ENCODE assay signal across 14 mouse cellular contexts in the genomic region with DNA sequence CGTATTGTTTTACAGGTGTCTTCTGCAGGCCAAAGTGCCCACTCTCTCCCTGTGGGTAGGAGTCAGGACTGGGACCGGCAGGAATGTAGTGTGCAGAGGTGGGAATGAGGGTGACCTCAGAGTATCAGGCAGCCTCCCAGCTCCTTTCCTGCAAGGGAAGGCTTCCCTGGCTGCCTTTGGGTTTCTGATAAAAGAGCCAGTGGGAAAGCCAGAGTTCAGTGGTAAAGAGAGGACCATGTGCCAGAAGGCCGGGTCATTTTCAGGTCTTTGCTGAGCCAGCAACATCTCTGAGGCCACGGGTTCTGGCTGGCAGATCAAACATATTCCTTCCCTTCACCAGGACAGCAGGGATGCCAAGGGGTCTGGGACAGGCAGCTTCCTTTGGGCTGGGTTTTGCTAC. TPM values are rescaled to one million over a fixed set of nuclear protein-coding genes. Genes with fewer than 3 reads are reported as not detected.
DNase-seq lines count a peak whose midpoint lies in the region; ATAC-seq and TF ChIP-seq lines count a peak whose summit lies in the region.
"Had no signal": no experiment of that assay in that cellular context is flagged by ENCODE, and none has a peak within 500 bp of the region (broad histone marks: within the 10 kb centered on the region; RNA-seq: fewer than 3 reads in every experiment).

No protein-coding gene starts in this region.

- H3K36me3 ChIP-seq in intestine, embryonic 16.5 days (ENCODE audit: control insufficient read depth, insufficient read depth, low read length): no peaks in the 10 kb centered on the region
- H3K36me3 ChIP-seq in intestine, embryonic 15.5 days: no peaks in the 10 kb centered on the region
- no peaks in the 10 kb centered on the region for H3K36me3 ChIP-seq in lung, postnatal 0 days (ENCODE audit: insufficient read depth, low read length)
- H3K36me3 ChIP-seq: embryonic facial prominence, embryonic 13.5 days; limb, embryonic 13.5 days had no signal

- H3K4me1 ChIP-seq in intestine, embryonic 16.5 days (ENCODE audit: control insufficient read depth, insufficient read depth, low read length): peaks cover 30% of the 10 kb centered on the region
- peaks cover 19% of the 10 kb centered on the region for H3K4me1 ChIP-seq in intestine, embryonic 15.5 days (replicated peaks)
- peaks cover 52% of the 10 kb centered on the region; the same call in 1 of the 2 replicates for H3K4me1 ChIP-seq in lung, postnatal 0 days (ENCODE audit: insufficient read depth, low read depth, low read length)

- H3K9me3 ChIP-seq in intestine, embryonic 16.5 days (ENCODE audit: control insufficient read depth, low read length): no peaks in the 10 kb centered on the region
- H3K9me3 ChIP-seq in intestine, embryonic 15.5 days: no peaks in the 10 kb centered on the region
- H3K9me3 ChIP-seq in lung, postnatal 0 days (ENCODE audit: low read length): no peaks in the 10 kb centered on the region
- H3K9me3 ChIP-seq: embryonic facial prominence, embryonic 13.5 days; forebrain, embryonic 13.5 days; limb, embryonic 13.5 days had no signal

- ATAC-seq in intestine, embryonic 16.5 days: no peak
- no peak for ATAC-seq in intestine, embryonic 15.5 days
- ATAC-seq in lung, postnatal 0 days: no peak
- ATAC-seq: forebrain, embryonic 13.5 days had no signal

- H3K27me3 ChIP-seq in intestine, embryonic 16.5 days (replicated peaks; ENCODE audit: control insufficient read depth, insufficient read depth, low read length): no peaks in the 10 kb centered on the region
- no peaks in the 10 kb centered on the region for H3K27me3 ChIP-seq in intestine, embryonic 15.5 days (replicated peaks)
- no peaks in the 10 kb centered on the region for H3K27me3 ChIP-seq in lung, postnatal 0 days (replicated peaks; ENCODE audit: insufficient read depth, low read length)
- H3K27me3 ChIP-seq: embryonic facial prominence, embryonic 13.5 days; forebrain, embryonic 13.5 days had no signal

- no peak overlapping the region for H3K4me3 ChIP-seq in intestine, embryonic 16.5 days (ENCODE audit: low read length)
- H3K4me3 ChIP-seq in intestine, embryonic 15.5 days (replicated peaks): no peak overlapping the region
- H3K4me3 ChIP-seq in lung, postnatal 0 days (ENCODE audit: low read depth, low read length): no peak overlapping the region
- H3K4me3 ChIP-seq: embryonic facial prominence, embryonic 13.5 days; forebrain, embryonic 13.5 days; left cerebral cortex, adult 2 months; limb, embryonic 13.5 days had no signal

- H3K27ac ChIP-seq in intestine, embryonic 16.5 days (ENCODE audit: low read length): peak overlapping the region; percentile 38; the same call in 1 of the 2 replicates
- H3K27ac ChIP-seq in intestine, embryonic 15.5 days: no peak overlapping the region
- 0 out of 2 replicates have a peak overlapping the region, but pooled peaks have one; percentile 5 for H3K27ac ChIP-seq in lung, postnatal 0 days (ENCODE audit: low read length)
- H3K27ac ChIP-seq: embryonic facial prominence, embryonic 13.5 days; forebrain, embryonic 13.5 days; hindbrain, embryonic 14.5 days; left cerebral cortex, adult 2 months; limb, embryonic 13.5 days had no signal

- no peak overlapping the region for H3K9ac ChIP-seq in intestine, embryonic 16.5 days (ENCODE audit: low read depth, low read length)
- H3K9ac ChIP-seq in intestine, embryonic 15.5 days: no peak overlapping the region
- H3K9ac ChIP-seq in lung, postnatal 0 days (replicated peaks; ENCODE audit: low read depth): no peak overlapping the region
- H3K9ac ChIP-seq: embryonic facial prominence, embryonic 13.5 days; forebrain, embryonic 13.5 days; hindbrain, embryonic 14.5 days; limb, embryonic 13.5 days had no signal

- TF ChIP-seq EP300 in lung, postnatal 0 days (IDR thresholded peaks at IDR 0.05): no peak

- WGBS in intestine, embryonic 16.5 days: 66% methylated on average over 4 of the region's 4 CpGs
- WGBS in intestine, embryonic 15.5 days: 60% methylated on average over 4 of the region's 4 CpGs
- WGBS in lung, postnatal 0 days: 36% methylated on average over 4 of the region's 4 CpGs

- intact Hi-C loops in heart, postnatal 10 days (cut with DNase I): no loop called here

- TF ChIP-seq CTCF in lung, postnatal 0 days (IDR thresholded peaks at IDR 0.05): no peak

- H3K4me2 ChIP-seq in intestine, embryonic 16.5 days (ENCODE audit: low read depth, low read length): no peak overlapping the region
- H3K4me2 ChIP-seq in intestine, embryonic 15.5 days (replicated peaks): no peak overlapping the region
- peak overlapping the region; percentile 14; the same call in 1 of the 2 replicates for H3K4me2 ChIP-seq in lung, postnatal 0 days (replicated peaks; ENCODE audit: low read depth, low read length)
- H3K4me2 ChIP-seq: embryonic facial prominence, embryonic 13.5 days; forebrain, embryonic 13.5 days; hindbrain, embryonic 14.5 days; limb, embryonic 13.5 days had no signal

- no peak for DNase-seq in lung, postnatal 0 days (ENCODE audit: low spot score)
- DNase-seq in lung, postnatal 36 days: no peak
- DNase-seq in heart, postnatal 10 days: peak; percentile 55 to 62
- DNase-seq in urinary bladder, postnatal 36 days (ENCODE audit: low spot score in 2 of 2): no peak
- DNase-seq in thymus, postnatal 10 days (ENCODE audit: low spot score in 2 of 2): no peak
- DNase-seq: cerebellum, postnatal 14 days; gastrocnemius, postnatal 25 days had no signal

RNA-seq across cellular contexts. Expression of gene Fads3, which starts 5.0 kb away (rescaled TPM):
- polyA plus RNA-seq in intestine, embryonic 16.5 days (2015; fragmentation: Nextera tagmentation; extraction: Ambion mirVana): 12.4 and 13.0 TPM in 2 replicates
- polyA plus RNA-seq in intestine, embryonic 15.5 days (2015; fragmentation: Nextera tagmentation; extraction: Ambion mirVana): 15.1 and 16.3 TPM in 2 replicates
- 79.6 and 96.1 TPM in 2 replicates for polyA plus RNA-seq in lung, postnatal 0 days (2015; fragmentation: Nextera tagmentation; extraction: Ambion mirVana)
- 10 to 100 TPM; 39.7 to 45.5 TPM for total RNA-seq in heart, postnatal 10 days (2021)

RNA-seq across cellular contexts. Expression of gene Rab3il1, which starts 44.9 kb away (rescaled TPM):
- 45.7 and 48.8 TPM in 2 replicates for polyA plus RNA-seq in intestine, embryonic 16.5 days (2015; fragmentation: Nextera tagmentation; extraction: Ambion mirVana)
- 34.7 and 35.0 TPM in 2 replicates for polyA plus RNA-seq in intestine, embryonic 15.5 days (2015; fragmentation: Nextera tagmentation; extraction: Ambion mirVana)
- polyA plus RNA-seq in lung, postnatal 0 days (2015; fragmentation: Nextera tagmentation; extraction: Ambion mirVana): 23.8 and 25.9 TPM in 2 replicates
- 10 to 100 TPM; 10.4 to 12.1 TPM for total RNA-seq in heart, postnatal 10 days (2021)

RNA-seq across cellular contexts. Expression of gene Best1, which starts 44.9 kb away (rescaled TPM):
- polyA plus RNA-seq in intestine, embryonic 16.5 days (2015; fragmentation: Nextera tagmentation; extraction: Ambion mirVana): 0.42 and 0.72 TPM in 2 replicates
- polyA plus RNA-seq in intestine, embryonic 15.5 days (2015; fragmentation: Nextera tagmentation; extraction: Ambion mirVana): 0.50 and 0.58 TPM in 2 replicates
- polyA plus RNA-seq in lung, postnatal 0 days (2015; fragmentation: Nextera tagmentation; extraction: Ambion mirVana): 2.0 and 2.3 TPM in 2 replicates
- total RNA-seq in heart, postnatal 10 days (2021): under 1 TPM; 0.20 to 0.36 TPM

RNA-seq across cellular contexts. Expression of gene Fads2, which starts 55.2 kb away (rescaled TPM):
- polyA plus RNA-seq in intestine, embryonic 16.5 days (2015; fragmentation: Nextera tagmentation; extraction: Ambion mirVana): 206 and 216 TPM in 2 replicates
- 194 and 205 TPM in 2 replicates for polyA plus RNA-seq in intestine, embryonic 15.5 days (2015; fragmentation: Nextera tagmentation; extraction: Ambion mirVana)
- 35.0 and 36.8 TPM in 2 replicates for polyA plus RNA-seq in lung, postnatal 0 days (2015; fragmentation: Nextera tagmentation; extraction: Ambion mirVana)
- 10 to 100 TPM; 11.3 to 14.4 TPM for total RNA-seq in heart, postnatal 10 days (2021)

Comparison
In these comparisons a context has a peak if more than half of its experiments do, and no peak if none do; other contexts are left out.
1. DNase-seq: peak in heart, postnatal 10 days (2 of 2); none in lung, postnatal 0 days (single experiment), lung, postnatal 36 days (single experiment), urinary bladder, postnatal 36 days (0 of 2) and thymus, postnatal 10 days (0 of 2).